Mouse (Mus musculus): Measurements from ENCODE around the gene Tubb2a. TPM values are rescaled to one million over a fixed set of nuclear protein-coding genes. Genes with fewer than 3 reads are reported as not detected.
A peak's percentile ranks its signal among the peaks of the same experiment; 100 is the strongest.
"Not testable (repeated sequence)": the region's sequence is repeated elsewhere in the genome, so short reads cannot be mapped to it uniquely, and the experiment has no call there.

Tubb2a gene
- polyA plus RNA-seq, 1 experiment from 2014 or later, result 268 TPM

- Histone ChIP-seq H3K9me3 (ENCODE audit: control insufficient read depth, low read length) (no peaks in the 10 kb centered on the region), H3K4me3 (ENCODE audit: low read depth, low read length) (no peak overlapping the region), H3K27ac (replicated peaks; ENCODE audit: low read depth, low read length) (no peak overlapping the region), H3K36me3 (ENCODE audit: control insufficient read depth, insufficient read depth, low read length) (no peaks in the 10 kb centered on the region), H3K27me3 (replicated peaks; ENCODE audit: control insufficient read depth, insufficient read depth, low read length) (no peaks in the 10 kb centered on the region), H3K4me1 (ENCODE audit: control insufficient read depth, insufficient read depth, low read length) (no peaks in the 10 kb centered on the region), H3K4me2 (ENCODE audit: low read depth, low read length) (no peak overlapping the region), H3K9ac (ENCODE audit: low read depth, low read length) (no peak overlapping the region)
- WGBS, result 94% methylated on average over 10 of the region's 10 CpGs
- DNase-seq (ENCODE audit: low spot score), result no peak
- no peak for ATAC-seq (ENCODE audit: low read depth)
These were observed 23.4 kb upstream of the Tubb2a start for GRCm38 (mm10) chr13:34101247-34101646.

GRCm38 (mm10) chr13:34100733-34101132 lies 22.9 kb upstream of the Tubb2a start:
- no peak for DNase-seq (ENCODE audit: low spot score)
- Histone ChIP-seq H3K4me1 (ENCODE audit: control insufficient read depth, insufficient read depth, low read length) (no peaks in the 10 kb centered on the region), H3K27me3 (replicated peaks; ENCODE audit: control insufficient read depth, insufficient read depth, low read length) (no peaks in the 10 kb centered on the region), H3K27ac (replicated peaks; ENCODE audit: low read depth, low read length) (no peak overlapping the region), H3K9ac (ENCODE audit: low read depth, low read length) (no peak overlapping the region), H3K4me3 (ENCODE audit: low read depth, low read length) (no peak overlapping the region), H3K4me2 (ENCODE audit: low read depth, low read length) (no peak overlapping the region), H3K36me3 (ENCODE audit: control insufficient read depth, insufficient read depth, low read length) (no peaks in the 10 kb centered on the region), H3K9me3 (ENCODE audit: control insufficient read depth, low read length) (no peaks in the 10 kb centered on the region)
- no peak for ATAC-seq (ENCODE audit: low read depth)
- WGBS, result 84% methylated on average over 3 of the region's 3 CpGs

GRCm38 (mm10) chr13:34097086-34097485 lies 19.3 kb upstream of the Tubb2a start:
- Histone ChIP-seq H3K4me2 (ENCODE audit: low read depth, low read length) (no peak overlapping the region), H3K9me3 (ENCODE audit: control insufficient read depth, low read length) (no peaks in the 10 kb centered on the region), H3K27me3 (replicated peaks; ENCODE audit: control insufficient read depth, insufficient read depth, low read length) (no peaks in the 10 kb centered on the region), H3K4me3 (ENCODE audit: low read depth, low read length) (no peak overlapping the region), H3K36me3 (ENCODE audit: control insufficient read depth, insufficient read depth, low read length) (no peaks in the 10 kb centered on the region), H3K27ac (replicated peaks; ENCODE audit: low read depth, low read length) (no peak overlapping the region), H3K4me1 (ENCODE audit: control insufficient read depth, insufficient read depth, low read length) (no peaks in the 10 kb centered on the region), H3K9ac (ENCODE audit: low read depth, low read length) (no peak overlapping the region)
- ATAC-seq (ENCODE audit: low read depth) (no peak), DNase-seq (ENCODE audit: low spot score) (no peak)
- WGBS, result 77% methylated on average over 3 of the region's 3 CpGs

GRCm38 (mm10) chr13:34096455-34096854 lies 18.6 kb upstream of the Tubb2a start:
- H3K27me3 ChIP-seq (replicated peaks; ENCODE audit: control insufficient read depth, insufficient read depth, low read length), result no peaks in the 10 kb centered on the region
- H3K4me1 ChIP-seq (ENCODE audit: control insufficient read depth, insufficient read depth, low read length), result no peaks in the 10 kb centered on the region
- no peak overlapping the region for H3K9ac ChIP-seq (ENCODE audit: low read depth, low read length)
- WGBS, result 52% methylated on average over 4 of the region's 4 CpGs
- no peak overlapping the region for H3K4me3 ChIP-seq (ENCODE audit: low read depth, low read length)
- H3K9me3 ChIP-seq (ENCODE audit: control insufficient read depth, low read length), result no peaks in the 10 kb centered on the region
- ATAC-seq (ENCODE audit: low read depth), result no peak
- no peak overlapping the region for H3K4me2 ChIP-seq (ENCODE audit: low read depth, low read length)
- peak; percentile 23 for DNase-seq (ENCODE audit: low spot score)
- no peak overlapping the region for H3K27ac ChIP-seq (replicated peaks; ENCODE audit: low read depth, low read length)
- H3K36me3 ChIP-seq (ENCODE audit: control insufficient read depth, insufficient read depth, low read length), result no peaks in the 10 kb centered on the region

GRCm38 (mm10) chr13:34095542-34096435 lies 18.0 kb upstream of the Tubb2a start:
- Histone ChIP-seq H3K36me3 (ENCODE audit: control insufficient read depth, insufficient read depth, low read length) (no peaks in the 10 kb centered on the region), H3K27ac (replicated peaks; ENCODE audit: low read depth, low read length) (no peak overlapping the region), H3K27me3 (replicated peaks; ENCODE audit: control insufficient read depth, insufficient read depth, low read length) (no peaks in the 10 kb centered on the region), H3K9ac (ENCODE audit: low read depth, low read length) (no peak overlapping the region), H3K4me1 (ENCODE audit: control insufficient read depth, insufficient read depth, low read length) (no peaks in the 10 kb centered on the region), H3K4me3 (ENCODE audit: low read depth, low read length) (no peak overlapping the region), H3K4me2 (ENCODE audit: low read depth, low read length) (no peak overlapping the region), H3K9me3 (ENCODE audit: control insufficient read depth, low read length) (no peaks in the 10 kb centered on the region)
- 37% methylated on average over 7 of the region's 7 CpGs for WGBS
- ATAC-seq (ENCODE audit: low read depth), result peak; percentile 47; the same call in 1 of the 2 replicates
- peak; percentile 68 for DNase-seq (ENCODE audit: low spot score)

- ATAC-seq (ENCODE audit: low read depth), result no peak
- H3K4me1 ChIP-seq (ENCODE audit: control insufficient read depth, insufficient read depth, low read length), result peaks cover 11% of the 10 kb centered on the region
- H3K27ac ChIP-seq (replicated peaks; ENCODE audit: low read depth, low read length), result peak overlapping the region; percentile 63
- no peaks in the 10 kb centered on the region for H3K9me3 ChIP-seq (ENCODE audit: control insufficient read depth, low read length)
- no peak for DNase-seq (ENCODE audit: low spot score)
- 34% methylated on average over 3 of the region's 3 CpGs for WGBS
- no peaks in the 10 kb centered on the region for H3K27me3 ChIP-seq (replicated peaks; ENCODE audit: control insufficient read depth, insufficient read depth, low read length)
- no peak overlapping the region for H3K4me2 ChIP-seq (ENCODE audit: low read depth, low read length)
- no peak overlapping the region for H3K9ac ChIP-seq (ENCODE audit: low read depth, low read length)
- H3K36me3 ChIP-seq (ENCODE audit: control insufficient read depth, insufficient read depth, low read length), result no peaks in the 10 kb centered on the region
- H3K4me3 ChIP-seq (ENCODE audit: low read depth, low read length), result no peak overlapping the region
These were observed 11.6 kb upstream of the Tubb2a start for GRCm38 (mm10) chr13:34089358-34089757.

- peak overlapping the region; percentile 63 for H3K27ac ChIP-seq (replicated peaks; ENCODE audit: low read depth, low read length)
- peaks cover 11% of the 10 kb centered on the region for H3K4me1 ChIP-seq (ENCODE audit: control insufficient read depth, insufficient read depth, low read length)
- H3K27me3 ChIP-seq (replicated peaks; ENCODE audit: control insufficient read depth, insufficient read depth, low read length), result no peaks in the 10 kb centered on the region
- no peak overlapping the region for H3K4me2 ChIP-seq (ENCODE audit: low read depth, low read length)
- H3K9me3 ChIP-seq (ENCODE audit: control insufficient read depth, low read length), result no peaks in the 10 kb centered on the region
- no peak for DNase-seq (ENCODE audit: low spot score)
- no peak overlapping the region for H3K4me3 ChIP-seq (ENCODE audit: low read depth, low read length)
- H3K36me3 ChIP-seq (ENCODE audit: control insufficient read depth, insufficient read depth, low read length), result no peaks in the 10 kb centered on the region
- H3K9ac ChIP-seq (ENCODE audit: low read depth, low read length), result no peak overlapping the region
- ATAC-seq (ENCODE audit: low read depth), result peak; percentile 75
- WGBS, result 48% methylated on average over 7 of the region's 7 CpGs
These were observed 11.1 kb upstream of the Tubb2a start for GRCm38 (mm10) chr13:34088871-34089288.

GRCm38 (mm10) chr13:34088201-34088649 lies 10.4 kb upstream of the Tubb2a start:
- ATAC-seq (ENCODE audit: low read depth), result peak; percentile 48
- H3K4me2 ChIP-seq (ENCODE audit: low read depth, low read length); H3K4me3 ChIP-seq (ENCODE audit: low read depth, low read length); H3K9ac ChIP-seq (ENCODE audit: low read depth, low read length); H3K9me3 ChIP-seq (ENCODE audit: control insufficient read depth, low read length); DNase-seq (ENCODE audit: low spot score); H3K36me3 ChIP-seq (ENCODE audit: control insufficient read depth, insufficient read depth, low read length); H3K27me3 ChIP-seq (replicated peaks; ENCODE audit: control insufficient read depth, insufficient read depth, low read length): not testable (repeated sequence)
- peaks cover 11% of the 10 kb centered on the region for H3K4me1 ChIP-seq (ENCODE audit: control insufficient read depth, insufficient read depth, low read length)
- 62% methylated on average over 5 of the region's 5 CpGs for WGBS
- peak overlapping the region; percentile 63; the same call in 1 of the 2 replicates for H3K27ac ChIP-seq (replicated peaks; ENCODE audit: low read depth, low read length)
